Mouse (Mus musculus) right cerebral cortex, postnatal 25 days (tissue): Measurements from ENCODE around the gene Rufy2.
A peak's percentile ranks its signal among the peaks of the same experiment; 100 is the strongest.

ENCODE experiments used
- DNase-seq: peaks from one replicate; pipeline ENCODE4 v3.0.0; 2022

Gene Rufy2

DNA sequence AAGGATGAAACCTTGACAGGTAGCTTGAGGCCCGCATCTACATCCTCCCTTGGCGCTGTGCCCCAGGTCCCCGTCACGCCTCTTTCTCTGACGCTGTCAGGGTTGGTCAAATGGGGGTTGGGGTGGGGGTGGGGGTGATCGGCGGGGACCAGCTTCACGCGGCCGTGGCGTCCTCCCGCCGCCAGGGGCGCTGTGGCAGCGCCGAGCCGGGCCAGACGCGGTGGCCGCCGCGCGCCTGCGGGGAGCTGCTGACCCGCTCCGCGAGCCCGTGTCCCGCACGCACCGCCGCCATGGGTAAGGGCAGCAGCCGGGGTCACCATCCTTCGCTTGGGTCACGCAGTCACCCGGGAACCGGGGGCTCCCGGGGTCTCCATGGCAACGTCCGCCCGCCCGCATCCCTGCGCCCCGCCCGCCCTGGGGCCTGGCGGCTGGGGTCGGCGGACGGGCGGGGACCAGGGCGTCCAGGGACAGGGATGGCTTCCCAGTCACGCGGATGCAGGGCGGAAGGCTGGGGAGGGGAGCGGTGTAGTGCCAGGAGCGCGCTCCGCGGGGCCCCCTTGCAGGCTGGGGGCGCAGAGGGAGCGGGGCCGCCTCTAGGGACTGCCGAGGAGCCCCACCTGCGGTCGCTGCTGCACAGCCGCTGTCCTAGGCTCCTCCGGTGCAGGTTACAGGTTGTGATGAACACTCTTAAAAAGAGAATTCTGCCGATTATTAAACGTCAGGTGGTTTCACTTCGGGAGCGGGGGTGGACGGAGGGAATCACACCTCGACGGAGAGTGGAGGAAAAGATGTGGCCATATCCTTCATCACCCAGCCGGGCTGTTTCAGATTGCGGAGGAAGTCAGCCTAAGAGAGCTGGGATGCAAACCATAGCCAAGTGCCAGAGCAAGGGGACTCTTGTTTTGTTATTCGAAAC, at the start of gene Rufy2:
Gene Rufy2 (plus strand): TSS at position 185 of the 916 bp plus-strand sequence.
- DNase-seq = peak; percentile 86

DNA sequence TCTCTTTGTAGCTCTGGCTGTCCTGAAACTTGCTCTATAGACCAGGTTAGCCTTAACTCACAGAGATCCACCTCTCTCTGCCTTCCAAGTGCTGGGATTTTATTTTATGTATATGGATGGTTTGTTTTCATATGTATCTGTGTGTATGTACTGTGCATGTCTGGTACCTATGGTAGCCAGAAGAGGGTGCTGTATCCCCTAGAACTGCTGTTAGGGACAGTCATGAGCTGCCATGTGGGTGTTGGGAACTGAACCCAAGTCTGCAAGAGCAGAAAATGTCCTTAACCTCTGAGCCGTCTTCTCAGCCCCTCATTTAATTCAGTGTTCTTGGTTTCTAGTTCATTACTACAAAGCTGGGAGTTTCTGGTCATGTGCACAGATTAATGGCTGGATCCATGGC, 47.6 kb upstream of the Rufy2 start:
- DNase-seq = no peak

DNA sequence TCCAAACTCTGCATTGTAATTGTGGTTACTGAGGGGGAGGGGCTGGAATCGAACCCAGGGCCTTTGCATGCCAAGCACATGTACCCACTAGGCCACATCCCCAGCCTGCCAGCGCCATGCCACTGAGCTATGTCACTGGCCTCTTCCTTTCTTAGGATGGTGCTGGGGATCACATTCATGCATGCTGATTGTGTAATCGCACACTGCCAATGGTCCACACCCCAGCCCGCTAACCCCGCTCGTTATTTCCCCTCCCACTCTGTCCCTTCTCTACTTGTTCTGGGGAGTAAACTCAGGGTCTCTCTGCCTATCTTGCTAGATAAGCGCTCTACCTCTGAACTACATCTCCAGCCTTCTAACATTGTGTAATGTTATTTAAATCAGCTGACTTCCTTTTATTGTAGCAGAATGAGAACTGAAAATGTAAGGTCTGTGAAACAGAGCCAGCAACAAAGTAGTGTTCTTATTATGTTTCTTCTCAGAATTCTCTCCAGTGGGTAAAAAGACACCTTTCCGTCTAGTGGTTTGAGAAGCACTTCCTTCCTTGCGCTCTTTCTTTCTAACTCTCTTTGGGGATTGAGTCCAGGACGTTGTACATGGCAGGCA, 34.9 kb upstream of the Rufy2 start:
- DNase-seq = no peak

DNA sequence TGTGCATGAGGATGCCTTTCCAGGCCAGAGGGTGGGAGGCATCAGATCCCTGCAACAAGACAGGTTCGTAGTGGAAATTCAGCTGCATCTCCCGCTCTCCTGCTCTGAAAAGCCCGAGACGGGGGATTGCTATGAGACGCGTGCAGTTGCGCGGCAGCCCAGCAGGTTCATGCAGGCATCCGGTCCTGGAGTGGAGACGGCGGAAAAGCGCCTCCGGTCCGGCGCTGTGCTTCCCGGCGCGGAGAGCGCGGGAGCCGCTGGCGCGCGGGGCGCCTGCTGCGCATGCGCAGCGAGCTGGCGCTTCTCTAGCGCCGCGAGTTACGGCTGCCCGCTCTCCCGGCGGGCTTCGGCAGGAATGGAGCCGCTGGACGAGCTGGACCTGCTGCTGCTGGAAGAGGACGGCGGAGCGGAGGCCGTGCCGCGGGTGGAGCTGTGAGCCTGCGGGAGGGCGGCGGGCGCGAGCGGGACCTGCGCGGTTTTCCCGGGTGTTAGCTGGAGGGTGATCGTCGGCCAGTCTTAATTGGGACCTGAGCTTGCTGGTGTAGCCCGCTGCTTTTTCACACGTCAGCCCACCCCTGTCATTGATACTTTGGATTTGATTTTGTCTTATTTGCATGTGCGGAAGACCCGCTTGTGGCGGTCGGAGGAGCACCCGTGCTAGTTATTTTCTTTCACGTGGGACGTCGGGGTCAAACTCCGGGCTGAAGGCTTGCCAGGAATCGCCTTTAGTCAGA, 33.1 kb upstream of the Rufy2 start, which contains the start of gene Dna2:
Gene Dna2 (plus strand): TSS at position 289 of the 734 bp plus-strand sequence.
- peak; percentile 84 for DNase-seq

DNA sequence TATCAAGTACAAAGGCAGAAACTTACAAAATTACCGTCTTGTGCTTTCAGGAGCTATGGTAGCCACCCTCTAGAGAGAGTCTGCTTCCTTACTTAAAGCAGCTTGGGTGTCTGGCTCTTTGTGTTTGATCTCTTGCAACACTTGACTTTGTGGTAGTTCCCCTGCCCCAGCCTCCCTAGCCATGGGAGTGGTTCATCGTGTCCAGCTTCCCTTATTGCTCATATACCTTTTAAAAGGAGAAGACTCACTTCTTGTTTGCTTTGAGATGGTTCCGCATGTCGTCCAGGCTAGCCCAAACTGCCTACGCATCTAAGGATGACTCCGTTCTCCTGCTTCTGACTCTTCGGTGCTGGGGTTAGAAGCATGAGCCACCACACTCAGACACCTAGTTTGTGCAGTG, 31.5 kb upstream of the Rufy2 start:
- no peak for DNase-seq

DNA sequence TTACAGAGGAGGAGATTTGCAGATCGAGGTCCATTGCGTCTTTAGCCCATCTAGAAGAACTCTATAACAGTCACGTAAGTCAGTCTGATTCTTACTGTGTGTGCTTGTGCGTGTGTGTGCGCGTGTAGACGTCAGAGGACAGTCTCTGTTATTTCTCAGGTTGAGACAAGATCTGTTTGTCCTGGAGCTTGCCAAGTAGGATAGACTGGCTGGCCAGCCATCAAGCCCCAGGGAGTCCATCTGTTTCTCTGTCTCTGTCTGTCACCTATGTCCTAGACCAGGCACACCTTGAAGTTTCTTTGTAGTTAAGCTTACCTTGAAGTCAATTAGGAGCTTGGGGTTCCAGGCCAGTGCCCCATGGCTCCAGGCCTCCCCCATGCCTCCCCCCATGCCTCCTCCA, 16.1 kb upstream of the Rufy2 start:
- DNase-seq = no peak

DNA sequence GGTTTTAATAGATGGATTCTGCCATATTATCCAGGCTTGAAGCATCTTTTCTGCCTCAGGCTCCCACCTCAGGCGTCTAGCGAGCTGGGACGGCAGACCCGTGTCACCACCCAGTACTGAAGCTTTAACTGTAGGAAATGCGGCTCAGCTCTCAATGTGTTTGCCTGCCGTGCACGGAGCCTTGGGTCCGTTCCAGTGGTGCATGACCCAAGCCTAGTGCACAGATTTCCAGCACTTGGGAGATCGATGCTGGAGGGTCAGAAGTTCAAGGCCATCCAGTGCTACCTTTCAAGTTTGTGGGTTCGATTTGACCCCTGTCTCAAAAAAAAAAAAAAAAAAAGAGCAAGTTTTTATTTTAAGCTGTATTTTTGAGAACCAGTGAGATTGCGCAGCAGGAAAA, 14.2 kb upstream of the Rufy2 start:
- DNase-seq = no peak

DNA sequence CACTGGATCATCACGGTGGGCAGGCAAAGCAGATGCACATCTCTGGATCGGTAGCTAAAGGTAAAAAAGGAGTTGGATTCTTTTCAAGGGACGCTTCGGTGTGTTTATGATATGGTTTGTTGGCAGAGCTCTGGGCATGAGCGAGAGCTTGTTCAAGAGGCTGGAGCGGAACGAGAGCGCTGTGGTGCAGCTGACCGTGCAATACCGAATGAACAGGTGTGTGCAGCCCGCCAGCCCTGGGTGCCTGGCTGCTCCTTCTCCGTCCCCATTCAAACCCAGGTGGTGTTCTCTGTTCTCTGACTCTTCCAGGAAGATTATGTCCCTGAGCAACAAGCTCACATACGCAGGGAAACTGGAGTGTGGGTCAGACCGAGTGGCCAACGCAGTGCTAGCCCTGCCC, 13.7 kb upstream of the Rufy2 start:
- DNase-seq = no peak

DNA sequence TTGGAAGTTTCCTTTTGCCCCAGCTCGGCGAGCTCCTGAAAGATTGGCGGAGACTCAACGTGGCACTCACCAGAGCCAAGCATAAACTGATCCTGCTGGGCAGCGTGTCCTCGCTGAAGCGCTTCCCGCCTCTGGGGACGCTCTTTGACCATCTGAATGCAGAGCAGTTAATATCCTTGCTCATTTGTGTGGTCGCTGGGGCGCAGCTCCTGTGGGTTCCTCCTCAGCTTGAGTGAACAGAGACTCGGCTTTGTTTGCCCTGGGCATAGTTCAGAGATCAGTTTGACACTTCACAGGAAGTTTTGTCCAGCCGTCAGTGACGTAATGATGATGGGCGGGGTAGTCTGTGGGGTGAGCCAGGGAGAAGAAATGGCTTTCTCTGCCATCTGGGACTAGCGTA, 8.2 kb upstream of the Rufy2 start:
- no peak for DNase-seq

DNA sequence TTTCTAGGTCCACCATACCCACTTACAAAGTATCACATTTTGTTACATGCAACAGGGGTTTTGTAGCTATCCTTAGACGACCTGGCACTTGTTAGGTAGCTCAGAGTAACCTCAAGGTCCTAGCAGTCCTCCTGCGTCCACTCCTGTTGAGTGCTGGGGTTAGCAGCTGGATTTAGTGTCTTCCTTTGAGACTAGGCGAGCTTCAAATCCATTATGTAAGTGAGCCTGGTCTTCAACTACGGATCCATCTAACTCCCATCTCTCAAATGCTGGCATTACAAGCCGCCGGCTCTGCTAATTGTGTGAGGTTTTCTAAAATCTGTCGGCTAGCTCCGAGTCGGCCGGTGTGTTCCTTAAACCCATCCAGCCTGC, 370 bp upstream of the Rufy2 start:
- DNase-seq = no peak

DNA sequence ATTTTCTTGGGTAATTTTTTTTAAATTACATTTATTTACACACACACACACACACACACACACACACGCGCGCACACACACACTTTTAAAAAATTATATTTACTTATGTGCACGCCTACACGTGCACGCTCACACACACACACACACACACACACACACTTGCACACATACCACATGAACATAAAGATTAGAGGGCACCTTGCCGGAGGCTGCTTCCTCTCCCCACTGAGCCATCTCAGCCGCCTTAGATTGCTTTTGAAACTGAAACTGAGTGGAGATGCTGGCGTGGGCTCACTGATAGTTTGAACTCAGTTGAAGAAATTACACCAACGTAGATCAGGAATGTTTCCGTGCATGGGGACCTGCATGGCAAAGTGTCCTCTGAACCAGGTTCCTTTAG, 4.0 kb downstream of the Rufy2 start:
- no peak for DNase-seq

DNA sequence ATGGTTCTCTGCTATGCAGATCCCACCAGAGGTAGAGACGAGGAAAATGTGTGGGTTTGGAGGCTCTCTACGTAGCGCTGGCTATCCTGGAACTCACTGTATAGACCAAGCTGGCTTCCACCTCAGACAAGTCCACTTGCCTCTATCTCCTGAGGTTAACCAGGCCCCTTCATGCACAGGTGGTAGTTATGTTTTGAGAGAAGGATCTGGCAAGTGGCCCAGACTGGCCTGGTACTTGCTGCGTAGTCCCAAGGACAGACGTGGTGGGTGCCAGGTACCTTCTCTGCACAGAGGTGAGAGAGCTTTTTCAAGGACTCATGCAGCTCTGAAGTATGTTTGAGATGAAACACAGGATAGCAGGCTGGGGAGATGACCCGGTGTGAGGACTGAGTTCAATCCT, 4.5 kb downstream of the Rufy2 start:
- no peak for DNase-seq

DNA sequence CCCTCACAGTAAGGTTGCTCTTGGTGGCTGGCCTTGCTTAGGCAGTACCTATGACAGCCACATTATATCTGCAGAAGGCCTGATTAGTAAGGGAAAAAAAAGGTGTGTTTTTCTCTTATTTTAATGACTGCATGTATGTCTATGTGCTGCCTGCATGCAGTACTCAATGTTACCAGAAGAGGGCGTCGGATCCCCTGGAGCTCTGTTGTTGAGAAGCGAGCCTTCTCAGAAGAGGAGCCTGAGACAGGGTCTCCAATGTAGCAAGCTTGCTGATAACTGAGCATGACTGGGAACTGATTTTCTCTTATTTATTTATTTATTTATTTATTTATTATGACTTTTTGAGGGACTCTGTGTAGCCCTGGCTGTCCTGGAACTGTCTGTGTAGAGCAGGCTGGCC, 7.3 kb downstream of the Rufy2 start:
- DNase-seq = no peak

DNA sequence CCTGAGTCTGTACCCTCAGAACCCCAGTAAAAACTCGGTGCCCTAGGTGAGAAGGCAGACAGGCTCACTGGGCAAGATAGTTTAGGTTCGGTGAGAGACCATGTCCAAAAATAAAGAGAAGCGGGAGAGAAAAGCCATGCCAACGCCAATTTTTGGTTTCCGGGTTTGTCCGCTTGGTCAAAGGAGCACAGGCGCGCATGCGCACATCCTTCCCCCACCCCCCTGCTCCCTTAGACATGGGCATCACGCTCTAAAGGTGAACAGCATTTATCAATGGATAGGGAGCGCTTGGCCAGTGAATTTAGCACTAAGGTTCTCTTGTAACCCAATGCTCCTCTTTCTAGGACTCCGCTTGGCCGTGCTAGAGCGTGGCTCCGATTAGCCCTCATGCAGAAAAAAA, 10.6 kb downstream of the Rufy2 start:
- DNase-seq = no peak

DNA sequence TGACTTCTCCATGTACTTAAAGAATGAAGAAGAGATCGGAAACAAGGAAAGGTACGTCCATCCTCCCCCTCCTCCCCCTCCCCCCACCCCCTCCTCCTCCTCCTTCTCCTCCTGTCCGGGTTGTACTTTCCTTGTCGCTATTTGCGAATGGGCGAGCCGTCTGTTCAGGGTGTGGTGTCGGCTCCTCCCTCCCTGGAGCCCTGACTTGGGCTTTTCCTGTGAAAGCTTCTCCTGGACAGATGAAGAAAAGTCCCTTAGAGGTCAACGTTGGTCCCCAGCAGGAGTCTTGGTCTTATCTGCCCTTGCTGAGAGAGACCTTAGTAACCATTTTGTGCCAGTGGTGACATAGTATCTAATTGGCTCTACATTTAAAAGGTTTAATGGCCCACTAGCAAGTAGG, 14.0 kb downstream of the Rufy2 start:
- no peak for DNase-seq

DNA sequence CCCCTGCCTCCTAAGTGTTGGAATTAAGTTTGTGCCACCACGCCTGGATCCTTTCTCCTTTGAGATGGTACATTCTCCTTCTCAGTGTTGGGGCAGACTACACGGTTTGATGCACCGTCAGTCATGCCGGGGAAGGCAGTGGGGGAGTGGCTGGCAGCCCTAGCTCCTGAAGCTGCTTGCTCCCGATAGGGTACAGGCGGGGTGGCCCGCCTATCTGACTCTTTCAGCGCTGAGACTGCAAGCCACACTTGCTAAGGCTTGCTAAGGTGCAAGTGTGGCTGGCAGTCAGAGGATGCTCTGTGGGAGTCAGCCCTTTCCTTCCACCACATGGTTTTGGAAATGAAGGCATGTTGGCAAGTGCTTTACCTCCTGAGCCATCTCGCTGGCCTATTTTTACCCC, 20.6 kb downstream of the Rufy2 start:
- DNase-seq = no peak

DNA sequence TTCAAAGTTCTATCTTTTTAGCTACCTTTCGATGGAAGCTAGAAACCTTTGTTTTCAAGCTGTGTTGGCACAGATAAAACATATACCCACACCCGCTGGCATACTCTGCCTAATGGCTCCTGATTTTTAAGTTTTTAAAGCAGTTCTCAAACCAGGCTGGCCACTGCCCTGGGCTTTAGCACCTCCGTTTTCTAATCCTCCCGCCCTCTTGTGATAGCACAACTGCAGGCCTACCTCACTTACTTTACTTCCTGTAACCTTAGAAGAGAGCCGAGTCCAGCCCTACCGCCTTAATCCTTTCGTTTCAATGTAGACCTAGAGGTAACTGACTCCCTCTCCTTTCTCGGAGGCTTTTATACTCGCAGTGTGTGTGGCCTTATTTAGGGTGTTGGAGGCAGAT, 23.2 kb downstream of the Rufy2 start:
- DNase-seq = no peak

DNA sequence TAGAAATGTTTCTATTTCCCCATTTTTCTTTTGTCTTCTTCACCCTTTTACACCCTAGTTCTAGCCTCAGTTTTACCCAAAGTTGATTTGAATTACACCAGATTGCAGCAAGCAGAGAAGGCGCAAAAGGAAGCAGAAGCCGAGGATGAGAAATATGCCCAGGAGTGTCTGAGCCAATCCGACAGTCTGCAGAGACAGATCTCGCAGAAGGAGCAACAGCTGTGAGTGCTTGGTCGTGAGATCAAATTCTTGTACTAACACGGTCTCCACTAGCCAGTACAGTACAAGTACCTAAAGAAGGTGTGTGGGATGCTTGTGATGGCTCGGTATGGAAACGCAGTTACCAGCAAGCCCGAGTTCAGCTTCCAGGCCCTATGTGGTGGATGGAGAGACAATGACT, 24.5 kb downstream of the Rufy2 start:
- no peak for DNase-seq

DNA sequence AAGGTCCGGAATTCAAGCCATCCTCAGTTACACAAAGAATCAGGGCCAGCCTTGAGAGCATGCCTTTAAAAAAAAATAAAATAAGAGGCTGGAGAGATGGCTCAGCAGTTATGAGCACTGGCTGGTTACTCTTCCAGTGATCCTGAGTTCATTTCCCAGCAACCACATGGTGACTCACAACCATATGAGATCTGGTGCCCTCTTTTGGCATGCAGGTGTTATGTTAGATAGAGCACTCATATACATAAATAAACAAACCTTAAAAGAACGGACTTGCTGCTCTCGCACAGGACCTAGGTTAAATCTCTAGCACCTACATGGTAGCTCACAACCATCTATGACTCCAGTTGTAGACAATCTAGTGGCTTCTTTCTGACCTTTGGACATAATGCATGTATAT, 28.2 kb downstream of the Rufy2 start:
- DNase-seq = no peak

DNA sequence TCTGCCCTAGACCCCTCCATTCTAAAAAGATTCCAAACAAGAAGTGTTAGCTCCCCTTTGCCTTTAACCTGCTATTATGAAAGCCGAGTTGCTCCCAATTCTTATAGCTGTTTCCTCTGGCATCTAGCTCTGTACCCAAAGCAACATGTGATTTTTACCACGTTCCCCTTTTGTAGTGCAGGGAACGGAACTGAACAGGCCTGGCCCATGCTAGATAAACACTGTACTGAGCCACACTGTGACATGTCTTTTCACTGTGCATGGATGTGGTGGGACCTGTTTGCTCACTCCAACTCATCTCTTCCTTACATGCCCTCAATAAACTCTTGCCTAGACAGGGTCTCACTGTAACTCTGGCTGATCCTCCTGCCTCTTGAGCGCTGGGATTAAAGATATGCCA, 30.2 kb downstream of the Rufy2 start:
- no peak for DNase-seq

DNA sequence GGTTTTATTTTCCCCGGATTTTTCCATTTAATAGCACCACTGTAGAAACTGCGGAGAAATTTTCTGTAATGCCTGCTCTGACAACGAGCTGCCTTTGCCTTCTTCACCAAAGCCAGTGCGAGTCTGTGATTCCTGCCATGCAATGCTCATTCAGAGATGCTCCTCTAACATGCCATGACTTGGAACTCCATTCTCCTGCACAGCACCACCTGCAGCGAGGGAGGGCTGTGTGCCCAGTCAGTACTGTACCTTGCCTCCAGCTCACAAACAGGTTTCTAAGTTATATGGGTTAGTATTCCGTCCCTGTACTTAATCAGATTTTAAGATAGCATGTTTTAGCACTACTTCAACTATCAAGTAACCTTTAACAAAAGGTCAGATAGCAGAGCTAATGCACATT, 31.5 kb downstream of the Rufy2 start:
- no peak for DNase-seq

DNA sequence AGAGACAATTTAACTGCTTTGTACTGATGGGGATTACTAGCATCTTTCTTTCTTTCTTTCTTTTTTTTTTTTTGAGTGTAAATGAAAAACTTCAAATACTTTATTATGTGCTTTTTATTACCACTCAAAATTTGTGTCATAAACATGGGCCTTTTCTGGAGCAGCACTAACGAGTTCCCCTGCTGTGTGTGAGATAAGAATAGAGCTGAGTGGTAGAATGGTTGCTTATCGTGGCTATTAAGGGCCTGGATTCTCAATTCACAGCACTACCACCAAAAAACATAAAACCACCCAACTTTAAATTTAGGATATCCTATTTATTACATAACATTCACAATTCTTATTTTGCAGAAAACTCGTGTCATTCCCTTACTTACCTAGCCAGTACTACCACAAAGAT, 33.5 kb downstream of the Rufy2 start:
- no peak for DNase-seq

DNA sequence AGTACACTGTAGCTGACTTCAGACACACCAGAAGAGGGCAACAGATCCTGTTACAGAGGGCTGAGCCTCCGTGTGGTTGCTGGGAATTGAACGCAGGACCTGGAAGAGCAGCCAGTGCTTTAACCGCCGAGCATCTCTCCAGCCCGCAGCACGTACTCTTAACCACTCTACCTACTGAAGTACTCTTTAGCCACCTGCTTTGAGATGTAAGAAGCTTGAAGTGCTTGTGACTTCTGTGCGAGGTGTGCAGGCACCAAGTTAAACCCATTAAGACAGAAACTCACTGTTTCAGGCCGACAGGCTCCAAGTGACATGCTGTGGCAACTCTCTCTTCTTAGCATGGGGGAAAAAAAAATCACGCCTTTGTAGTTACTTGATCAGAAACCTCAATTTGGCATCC, 34.1 kb downstream of the Rufy2 start:
- no peak for DNase-seq

DNA sequence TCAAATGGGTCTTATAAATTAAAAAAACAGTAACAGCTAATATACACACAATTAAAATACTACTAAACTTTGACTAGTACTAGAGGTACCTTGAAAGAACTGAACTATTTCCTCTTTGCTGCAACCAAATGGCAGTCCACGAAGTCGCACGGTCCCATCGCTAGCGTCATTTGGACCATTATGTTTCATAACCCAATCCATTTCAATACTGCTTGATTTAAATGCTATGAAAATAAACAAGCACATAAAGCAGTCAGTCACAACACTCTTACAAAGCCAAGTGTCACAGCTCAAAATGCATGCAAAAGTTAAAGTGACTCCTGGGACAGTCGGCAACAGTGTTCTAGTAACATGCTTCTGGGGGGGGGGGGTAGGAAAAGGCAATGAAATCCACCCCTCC, 39.3 kb downstream of the Rufy2 start:
- no peak for DNase-seq
